Mouse (Mus musculus) frontal cortex, adult (tissue): ENCODE results near the gene Ccdc114.
"Not testable (repeated sequence)": the region's sequence is repeated elsewhere in the genome, so short reads cannot be mapped to it uniquely, and the experiment has no call there.

Experiments
- ATAC-seq: cut with Nextera tagmentation; 2 replicates; pipeline ENCODE4 v1.9.2; 2017; ENCODE audit warnings: mild to moderate bottlenecking, moderate library complexity, mixed read lengths; ENCODE audit not compliant: low TSS enrichment

Ccdc114 gene

GRCm38 (mm10) chr7:45923762-45924428, at the start of gene Ccdc114:
Ccdc114 (plus strand) TSS chr7:45924072.
- 0 out of 2 replicates have a peak, but pooled peaks have one; percentile 10 for ATAC-seq

- no peak for ATAC-seq
Measured at GRCm38 (mm10) chr7:45876895-45877294, 47.0 kb upstream of the Ccdc114 start.

- not testable (repeated sequence) for ATAC-seq
Measured at GRCm38 (mm10) chr7:45878278-45878677, 45.6 kb upstream of the Ccdc114 start, which contains the start of gene Grin2d. Grin2d (minus strand) TSS chr7:45878378.

- no peak for ATAC-seq
Measured at GRCm38 (mm10) chr7:45880531-45880930, 43.3 kb upstream of the Ccdc114 start.

- ATAC-seq: no peak
Measured at GRCm38 (mm10) chr7:45881011-45881410, 42.9 kb upstream of the Ccdc114 start.

GRCm38 (mm10) chr7:45887246-45887645, 36.6 kb upstream of the Ccdc114 start:
- no peak for ATAC-seq

GRCm38 (mm10) chr7:45892651-45893050, 31.2 kb upstream of the Ccdc114 start:
- ATAC-seq: no peak

GRCm38 (mm10) chr7:45895931-45896516, 27.8 kb upstream of the Ccdc114 start:
- ATAC-seq: no peak

- peak; percentile 82 for ATAC-seq
Measured at GRCm38 (mm10) chr7:45896517-45897257, 27.2 kb upstream of the Ccdc114 start, which contains the start of the genes Syngr4 and Tmem143. Syngr4 (minus strand) TSS chr7:45896714. Tmem143 (plus strand) TSS chr7:45896941.

GRCm38 (mm10) chr7:45897258-45897757, 26.6 kb upstream of the Ccdc114 start:
- peak; percentile 66 for ATAC-seq

GRCm38 (mm10) chr7:45898125-45898524, 25.7 kb upstream of the Ccdc114 start:
- not testable (repeated sequence) for ATAC-seq

- no peak for ATAC-seq
Measured at GRCm38 (mm10) chr7:45901562-45901961, 22.3 kb upstream of the Ccdc114 start.

- ATAC-seq: no peak
Measured at GRCm38 (mm10) chr7:45902481-45903002, 21.3 kb upstream of the Ccdc114 start.

GRCm38 (mm10) chr7:45906622-45907021, 17.2 kb upstream of the Ccdc114 start:
- no peak for ATAC-seq

GRCm38 (mm10) chr7:45908384-45908783, 15.5 kb upstream of the Ccdc114 start:
- no peak for ATAC-seq

GRCm38 (mm10) chr7:45909145-45909544, 14.7 kb upstream of the Ccdc114 start:
- no peak for ATAC-seq

GRCm38 (mm10) chr7:45914067-45914466, 9.8 kb upstream of the Ccdc114 start:
- ATAC-seq: no peak

- no peak for ATAC-seq
Measured at GRCm38 (mm10) chr7:45915011-45915410, 8.9 kb upstream of the Ccdc114 start.

GRCm38 (mm10) chr7:45916056-45917003, 7.5 kb upstream of the Ccdc114 start:
- peak; percentile 77 for ATAC-seq

GRCm38 (mm10) chr7:45917004-45917704, 6.7 kb upstream of the Ccdc114 start:
- no peak for ATAC-seq
